Mouse (Mus musculus): Measurements from ENCODE around the gene Tmc5. TPM values are rescaled to one million over a fixed set of nuclear protein-coding genes. Genes with fewer than 3 reads are reported as not detected.

Gene Tmc5
- polyA plus RNA-seq, 1 experiment: not detected

DNA sequence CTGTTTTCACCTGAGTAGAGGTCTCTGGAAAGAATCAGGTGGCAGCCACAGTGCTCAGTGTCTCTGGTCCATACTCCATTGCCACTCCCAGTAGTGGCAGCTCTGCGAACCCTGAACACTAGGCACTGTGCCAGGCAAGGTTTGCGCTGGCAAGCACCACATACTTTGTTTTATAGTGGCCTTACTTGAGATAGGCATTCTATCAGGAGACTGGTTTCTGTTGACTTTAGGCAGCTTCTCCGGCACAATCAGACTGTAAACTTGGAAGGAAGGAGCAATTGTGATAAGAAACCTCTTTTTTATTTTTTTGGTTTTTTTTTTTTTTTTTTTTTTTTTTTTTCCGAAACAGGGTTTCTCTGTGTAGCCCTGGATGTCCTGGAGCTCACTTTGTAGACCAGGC, 110.9 kb downstream of the Tmc5 start:
- Histone ChIP-seq H3K27me3 (ENCODE audit: control insufficient read depth, insufficient read depth, low read length) (no peaks in the 10 kb centered on the region), H3K27ac (ENCODE audit: insufficient read depth, low read length) (no peak overlapping the region), H3K4me1 (ENCODE audit: control insufficient read depth, insufficient read depth, insufficient read length) (peaks cover 5% of the 10 kb centered on the region; the same call in 1 of the 2 replicates), H3K36me3 (ENCODE audit: control insufficient read depth, insufficient read depth, low read length) (no peaks in the 10 kb centered on the region), H3K4me3 (ENCODE audit: extremely low read depth, insufficient read depth, insufficient read length) (no peak overlapping the region)
- no peak for DNase-seq (ENCODE audit: low read depth in 1 of 2, low spot score in 2 of 2)
- TF ChIP-seq POLR2A (IDR thresholded peaks at IDR 0.05; ENCODE audit: low read depth, low read length): no peak
- TF ChIP-seq CTCF (IDR thresholded peaks at IDR 0.05; ENCODE audit: extremely low read depth, insufficient read depth, insufficient read length, insufficient replicate concordance): no peak
- WGBS: 83% methylated on average over 4 of the region's 4 CpGs

DNA sequence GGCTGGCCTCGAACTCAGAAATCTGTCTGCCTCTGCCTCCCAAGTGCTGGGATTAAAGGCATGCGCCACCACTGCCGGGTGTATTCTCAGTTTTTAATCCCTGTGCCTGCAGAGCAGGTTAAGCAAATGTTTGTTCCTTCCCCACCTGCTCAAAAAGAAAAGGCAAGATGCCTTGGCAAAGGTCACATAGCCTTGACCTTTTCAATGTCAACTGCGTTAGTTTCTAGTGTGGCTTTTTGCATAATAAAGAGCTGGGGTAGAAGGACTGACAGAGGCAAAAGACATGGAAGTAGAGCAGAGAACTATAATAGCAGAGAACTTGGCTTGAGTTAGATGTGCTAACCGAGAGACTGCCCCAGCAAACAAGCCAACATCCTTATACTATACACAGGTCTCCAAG, 113.7 kb downstream of the Tmc5 start:
- Histone ChIP-seq H3K4me3 (ENCODE audit: extremely low read depth, insufficient read depth, insufficient read length) (no peak overlapping the region), H3K27ac (ENCODE audit: insufficient read depth, low read length) (no peak overlapping the region), H3K27me3 (ENCODE audit: control insufficient read depth, insufficient read depth, low read length) (no peaks in the 10 kb centered on the region), H3K36me3 (ENCODE audit: control insufficient read depth, insufficient read depth, low read length) (peaks cover 1% of the 10 kb centered on the region), H3K4me1 (ENCODE audit: control insufficient read depth, insufficient read depth, insufficient read length) (no peaks in the 10 kb centered on the region)
- no peak for TF ChIP-seq CTCF (IDR thresholded peaks at IDR 0.05; ENCODE audit: extremely low read depth, insufficient read depth, insufficient read length, insufficient replicate concordance)
- no peak for TF ChIP-seq POLR2A (IDR thresholded peaks at IDR 0.05; ENCODE audit: low read depth, low read length)
- 85% methylated on average over 5 of the region's 5 CpGs for WGBS
- DNase-seq (ENCODE audit: low read depth in 1 of 2, low spot score in 2 of 2): no peak

DNA sequence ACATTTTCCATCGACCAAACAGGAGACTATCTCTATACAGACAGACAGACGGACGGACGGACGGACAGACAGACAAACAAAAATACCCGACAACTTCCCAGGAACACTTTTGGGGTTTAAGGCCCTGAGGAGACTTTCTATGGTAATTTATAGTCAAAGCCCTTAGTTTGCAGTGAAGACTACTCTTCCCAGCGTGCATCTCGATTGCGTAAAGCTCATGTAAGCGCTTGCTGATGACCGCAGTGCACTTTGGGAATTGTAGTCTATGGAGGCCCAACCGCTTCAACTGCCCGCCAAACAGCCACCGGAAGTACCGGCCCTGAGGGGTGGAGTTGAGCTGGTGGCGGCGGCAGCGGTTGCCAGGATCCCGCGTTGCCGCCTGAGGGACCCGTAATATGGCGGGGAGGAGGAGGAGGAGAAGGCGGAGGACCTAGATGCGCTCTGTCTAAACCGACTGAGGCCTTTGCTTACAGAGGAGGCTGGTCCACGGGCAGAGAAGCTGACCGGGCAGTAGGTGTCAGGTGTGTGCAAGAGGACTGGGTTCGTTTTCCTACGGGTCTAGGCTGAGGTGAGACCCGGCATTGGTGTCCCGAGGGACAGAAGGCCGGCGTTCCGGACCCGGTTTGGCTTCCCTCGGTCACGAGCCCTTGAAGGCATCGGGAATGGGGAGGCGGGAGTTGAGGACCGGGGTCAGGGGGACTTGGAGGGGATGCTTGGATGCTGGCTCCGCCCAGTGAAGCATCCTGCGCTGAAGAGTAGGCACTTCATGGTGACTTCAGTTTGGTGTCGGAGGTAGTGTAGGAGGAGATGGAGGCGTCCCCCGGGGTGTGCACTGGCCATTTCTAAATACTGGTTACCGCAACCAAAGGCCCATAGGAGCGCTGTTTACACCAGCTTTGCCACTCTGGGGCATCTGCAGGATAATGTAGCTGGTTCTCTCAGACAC, 115.4 kb downstream of the Tmc5 start, which contains the start of gene Ccp110:
Ccp110 (plus strand) TSS at position 325 of the 946 bp plus-strand sequence.
- DNase-seq (ENCODE audit: low read depth in 1 of 2, low spot score in 2 of 2): peak; percentile 90 to 92
- TF ChIP-seq POLR2A (IDR thresholded peaks at IDR 0.05; ENCODE audit: low read depth, low read length) (no peak), CTCF (IDR thresholded peaks at IDR 0.05; ENCODE audit: extremely low read depth, insufficient read depth, insufficient read length, insufficient replicate concordance) (no peak)
- no peak within 1 kb of the TSS for H3K27ac ChIP-seq (ENCODE audit: insufficient read depth, low read length)
- no peaks in the 10 kb centered on the region for H3K4me1 ChIP-seq (ENCODE audit: control insufficient read depth, insufficient read depth, insufficient read length)
- peaks cover 1% of the 10 kb centered on the region for H3K36me3 ChIP-seq (ENCODE audit: control insufficient read depth, insufficient read depth, low read length)
- peak within 1 kb of the TSS; percentile 64 for H3K4me3 ChIP-seq (ENCODE audit: extremely low read depth, insufficient read depth, insufficient read length)
- H3K27me3 ChIP-seq (ENCODE audit: control insufficient read depth, insufficient read depth, low read length): no peaks in the 10 kb centered on the region
- 1% methylated on average over 48 of the region's 48 CpGs for WGBS

DNA sequence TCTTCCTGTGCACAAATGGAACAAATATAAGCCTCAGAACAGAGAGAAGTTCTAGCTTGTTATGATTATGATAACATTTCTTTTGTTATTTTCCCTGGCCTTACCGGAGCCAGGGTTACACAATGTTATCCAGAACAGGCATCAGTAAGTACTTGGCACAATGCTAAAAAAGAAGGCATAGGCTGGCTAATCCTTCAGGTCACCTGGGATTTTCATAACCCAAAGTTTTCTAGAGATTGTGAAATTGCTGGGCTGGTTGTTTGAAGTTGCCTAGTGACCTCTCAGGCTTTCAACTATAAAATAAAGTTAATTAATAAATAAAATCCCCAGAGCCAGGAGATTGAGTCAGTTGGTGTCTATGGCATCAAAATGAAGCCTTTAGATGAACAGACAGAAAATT, 117.8 kb downstream of the Tmc5 start:
- Histone ChIP-seq H3K27ac (ENCODE audit: insufficient read depth, low read length) (no peak overlapping the region), H3K4me3 (ENCODE audit: extremely low read depth, insufficient read depth, insufficient read length) (no peak overlapping the region), H3K27me3 (ENCODE audit: control insufficient read depth, insufficient read depth, low read length) (no peaks in the 10 kb centered on the region), H3K4me1 (ENCODE audit: control insufficient read depth, insufficient read depth, insufficient read length) (no peaks in the 10 kb centered on the region), H3K36me3 (ENCODE audit: control insufficient read depth, insufficient read depth, low read length) (peaks cover 2% of the 10 kb centered on the region)
- 91% methylated on average over 1 of the region's 1 CpGs for WGBS
- TF ChIP-seq CTCF (IDR thresholded peaks at IDR 0.05; ENCODE audit: extremely low read depth, insufficient read depth, insufficient read length, insufficient replicate concordance): no peak
- TF ChIP-seq POLR2A (IDR thresholded peaks at IDR 0.05; ENCODE audit: low read depth, low read length): no peak
- DNase-seq (ENCODE audit: low read depth in 1 of 2, low spot score in 2 of 2): no peak

DNA sequence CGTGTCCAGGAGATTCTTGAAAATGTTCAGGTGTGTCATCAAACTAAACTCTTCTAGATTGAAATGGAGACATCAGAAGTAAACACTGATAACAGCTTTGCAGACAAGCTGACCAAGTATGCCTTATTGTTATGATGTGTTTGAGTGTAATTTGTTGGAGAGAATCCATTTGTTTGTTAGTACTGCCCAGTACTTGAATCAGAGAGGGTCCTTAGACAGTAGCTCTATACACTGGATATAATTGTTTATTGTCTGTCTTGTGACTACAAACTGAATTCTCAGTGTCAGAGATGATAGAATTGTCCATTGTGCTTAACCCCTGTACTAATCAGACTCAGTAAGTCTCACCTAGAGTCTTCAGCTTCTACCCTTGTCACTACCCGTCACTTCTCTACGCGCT, 121.0 kb downstream of the Tmc5 start:
- H3K36me3 ChIP-seq (ENCODE audit: control insufficient read depth, insufficient read depth, low read length): peaks cover 2% of the 10 kb centered on the region
- TF ChIP-seq POLR2A (IDR thresholded peaks at IDR 0.05; ENCODE audit: low read depth, low read length) (no peak), CTCF (IDR thresholded peaks at IDR 0.05; ENCODE audit: extremely low read depth, insufficient read depth, insufficient read length, insufficient replicate concordance) (no peak)
- 97% methylated on average over 4 of the region's 4 CpGs for WGBS
- DNase-seq (ENCODE audit: low read depth in 1 of 2, low spot score in 2 of 2): no peak
- H3K27me3 ChIP-seq (ENCODE audit: control insufficient read depth, insufficient read depth, low read length): no peaks in the 10 kb centered on the region
- H3K27ac ChIP-seq (ENCODE audit: insufficient read depth, low read length): no peak overlapping the region
- no peak overlapping the region for H3K4me3 ChIP-seq (ENCODE audit: extremely low read depth, insufficient read depth, insufficient read length)
- H3K4me1 ChIP-seq (ENCODE audit: control insufficient read depth, insufficient read depth, insufficient read length): no peaks in the 10 kb centered on the region

DNA sequence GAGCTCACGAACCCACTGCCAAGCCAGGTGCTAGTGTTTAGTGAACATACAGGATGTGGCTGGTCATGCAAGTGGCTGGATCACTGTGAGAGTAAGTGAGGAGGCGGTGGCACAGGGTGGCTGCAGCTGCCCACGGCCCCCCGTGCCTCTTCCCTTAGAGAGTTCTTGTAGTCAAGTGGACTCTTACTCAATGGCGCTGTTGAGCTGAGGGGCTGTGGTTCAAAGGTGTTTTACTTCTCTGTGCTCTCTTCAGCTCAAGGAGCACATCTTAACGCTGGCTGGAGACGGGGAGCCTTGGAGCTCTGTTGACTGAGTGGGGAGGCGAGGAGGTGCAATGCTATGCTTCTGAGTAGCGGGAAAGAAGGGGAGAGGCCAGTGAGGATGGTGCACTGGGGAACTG, 126.8 kb downstream of the Tmc5 start:
- Histone ChIP-seq H3K27ac (ENCODE audit: insufficient read depth, low read length) (no peak overlapping the region), H3K4me1 (ENCODE audit: control insufficient read depth, insufficient read depth, insufficient read length) (no peaks in the 10 kb centered on the region), H3K27me3 (ENCODE audit: control insufficient read depth, insufficient read depth, low read length) (no peaks in the 10 kb centered on the region), H3K4me3 (ENCODE audit: extremely low read depth, insufficient read depth, insufficient read length) (no peak overlapping the region), H3K36me3 (ENCODE audit: control insufficient read depth, insufficient read depth, low read length) (peaks cover 4% of the 10 kb centered on the region)
- no peak for DNase-seq (ENCODE audit: low read depth in 1 of 2, low spot score in 2 of 2)
- WGBS: 91% methylated on average over 9 of the region's 9 CpGs
- TF ChIP-seq CTCF (IDR thresholded peaks at IDR 0.05; ENCODE audit: extremely low read depth, insufficient read depth, insufficient read length, insufficient replicate concordance) (no peak), POLR2A (IDR thresholded peaks at IDR 0.05; ENCODE audit: low read depth, low read length) (no peak)

Other genes with a start within 250 kb of the Tmc5 start
- gene Syt17, start 149.1 kb upstream of the Tmc5 start, polyA plus RNA-seq (2012; rRNA removed): 0.12 and 0.25 TPM in 2 replicates
- gene Itpripl2, start 105.3 kb upstream of the Tmc5 start, polyA plus RNA-seq (2012; rRNA removed): 7.6 and 10.4 TPM in 2 replicates
- 10.9 and 13.2 TPM in 2 replicates for gene Coq7, start 63.9 kb upstream of the Tmc5 start, polyA plus RNA-seq (2012; rRNA removed)
- 0.07 and 0.08 TPM in 2 replicates for gene Tmc7, start 12.6 kb upstream of the Tmc5 start, polyA plus RNA-seq (2012; rRNA removed)
- gene Gde1, start 108.5 kb downstream of the Tmc5 start, polyA plus RNA-seq (2012; rRNA removed): 43.8 and 96.5 TPM in 2 replicates
- 1.4 and 1.5 TPM in 2 replicates for gene Ccp110, start 115.3 kb downstream of the Tmc5 start, polyA plus RNA-seq (2012; rRNA removed)
- 27.6 and 31.3 TPM in 2 replicates for gene Vps35l, start 142.9 kb downstream of the Tmc5 start, polyA plus RNA-seq (2012; rRNA removed)